ENCODE assay signal across 7 mouse cellular contexts in genomic region chr5:76079204-76080025, GRCm38 (mm10).
DNase-seq lines count a peak whose midpoint lies in the region; ATAC-seq lines count a peak whose summit lies in the region.

No protein-coding gene starts in this region.

- 51% methylated on average over 11 of the region's 11 CpGs for WGBS in heart, embryonic 11.5 days (ENCODE audit: insufficient replicate concordance)
- WGBS in midbrain, embryonic 10.5 days: 59% methylated on average over 11 of the region's 11 CpGs

- ATAC-seq in common myeloid progenitor, adult 5-6 weeks (replicated peaks; ENCODE audit: low read depth, poor library complexity, severe bottlenecking): peak; percentile 78
- peak; percentile 67; the same call in 1 of the 2 replicates for ATAC-seq in heart, embryonic 11.5 days (replicated peaks; ENCODE audit: insufficient number of reproducible peaks, low FRiP score, low TSS enrichment)
- no peak for ATAC-seq in erythroblast, adult 5-6 weeks (replicated peaks; ENCODE audit: low FRiP score, poor library complexity, severe bottlenecking)

- peak overlapping the region; percentile 70 for H3K27ac ChIP-seq in heart, embryonic 11.5 days (ENCODE audit: low read depth, low read length)
- H3K27ac ChIP-seq in midbrain, embryonic 10.5 days (replicated peaks): peak overlapping the region; percentile 64

- H3K4me3 ChIP-seq in heart, embryonic 11.5 days (ENCODE audit: low read depth, low read length): no peak overlapping the region
- H3K4me3 ChIP-seq in midbrain, embryonic 10.5 days: no peak overlapping the region

- H3K9me3 ChIP-seq in heart, embryonic 11.5 days (replicated peaks; ENCODE audit: control insufficient read depth, low read length): no peaks in the 10 kb centered on the region
- no peaks in the 10 kb centered on the region for H3K9me3 ChIP-seq in midbrain, embryonic 10.5 days (replicated peaks)

- H3K4me1 ChIP-seq in heart, embryonic 11.5 days (ENCODE audit: control insufficient read depth, insufficient read depth, low read length): no peaks in the 10 kb centered on the region
- peaks cover 32% of the 10 kb centered on the region for H3K4me1 ChIP-seq in midbrain, embryonic 10.5 days

- H3K4me2 ChIP-seq in heart, embryonic 11.5 days: no peak overlapping the region

- DNase-seq in kidney, postnatal 14 days: peak; percentile 65
- no peak for DNase-seq in midbrain, embryonic 10.5 days (ENCODE audit: low spot score)
- no peak for DNase-seq in gastrocnemius, postnatal 14 days
- DNase-seq in left cerebral cortex, postnatal 25 days (ENCODE audit: low spot score in 2 of 2): no peak

- no peaks in the 10 kb centered on the region for H3K36me3 ChIP-seq in heart, embryonic 11.5 days (ENCODE audit: control insufficient read depth, insufficient read depth, low read length)
- H3K36me3 ChIP-seq in midbrain, embryonic 10.5 days: no peaks in the 10 kb centered on the region

- no peak overlapping the region for H3K9ac ChIP-seq in heart, embryonic 11.5 days (ENCODE audit: low read depth, low read length)

- intact Hi-C loops in gastrocnemius, postnatal 14 days (cut with DNase I; ENCODE audit: low total_unique reads): no loop called here
- intact Hi-C loops in left cerebral cortex, postnatal 25 days (cut with DNase I): no loop called here

- H3K27me3 ChIP-seq in heart, embryonic 11.5 days (ENCODE audit: control insufficient read depth, insufficient read depth, low read length): no peaks in the 10 kb centered on the region
- peaks cover 18% of the 10 kb centered on the region for H3K27me3 ChIP-seq in midbrain, embryonic 10.5 days (ENCODE audit: low read depth, poor library complexity, severe bottlenecking)
